Mouse (Mus musculus): ENCODE results near the gene Mfn1. TPM values are rescaled to one million over a fixed set of nuclear protein-coding genes. Genes with fewer than 3 reads are reported as not detected.

Gene Mfn1
- polyA plus RNA-seq (2012; rRNA removed) = 14.6 and 20.9 TPM in 2 replicates

- Histone ChIP-seq H3K36me3 (ENCODE audit: control insufficient read depth, insufficient read depth, low read length) (no peaks in the 10 kb centered on the region; the same call in 1 of the 2 replicates), H3K27ac (ENCODE audit: control insufficient read depth, insufficient read depth, low read depth, low read length) (peak within 1 kb of the TSS; percentile 97), H3K4me3 (ENCODE audit: control insufficient read depth, low read depth, low read length) (peak within 1 kb of the TSS; percentile 99), H3K27me3 (ENCODE audit: control insufficient read depth, insufficient read depth, low read length) (no peaks in the 10 kb centered on the region), H3K4me1 (ENCODE audit: control insufficient read depth, insufficient read depth, low read length) (no peaks in the 10 kb centered on the region)
- TF ChIP-seq POLR2A (IDR thresholded peaks at IDR 0.05; ENCODE audit: control insufficient read depth, low read depth, low read length) = peak; percentile 91
- no peak for TF ChIP-seq CTCF (IDR thresholded peaks at IDR 0.05; ENCODE audit: control insufficient read depth, insufficient read depth, insufficient replicate concordance, low read depth, low read length)
These were observed at the start of gene Mfn1 for GRCm38 (mm10) chr3:32529303-32529898. TSS of gene Mfn1 (plus strand) at chr3:32529465.

GRCm38 (mm10) chr3:32479961-32480360, 49.3 kb upstream of the Mfn1 start:
- H3K4me1 ChIP-seq (ENCODE audit: control insufficient read depth, insufficient read depth, low read length) = no peaks in the 10 kb centered on the region
- no peak for TF ChIP-seq CTCF (IDR thresholded peaks at IDR 0.05; ENCODE audit: control insufficient read depth, insufficient read depth, insufficient replicate concordance, low read depth, low read length)
- TF ChIP-seq POLR2A (IDR thresholded peaks at IDR 0.05; ENCODE audit: control insufficient read depth, low read depth, low read length) = no peak
- H3K36me3 ChIP-seq (ENCODE audit: control insufficient read depth, insufficient read depth, low read length) = no peaks in the 10 kb centered on the region
- no peaks in the 10 kb centered on the region for H3K27me3 ChIP-seq (ENCODE audit: control insufficient read depth, insufficient read depth, low read length)
- H3K27ac ChIP-seq (ENCODE audit: control insufficient read depth, insufficient read depth, low read depth, low read length) = no peak overlapping the region
- no peak overlapping the region for H3K4me3 ChIP-seq (ENCODE audit: control insufficient read depth, low read depth, low read length)

GRCm38 (mm10) chr3:32483035-32483434, 46.2 kb upstream of the Mfn1 start:
- Histone ChIP-seq H3K4me3 (ENCODE audit: control insufficient read depth, low read depth, low read length) (no peak overlapping the region), H3K36me3 (ENCODE audit: control insufficient read depth, insufficient read depth, low read length) (no peaks in the 10 kb centered on the region), H3K4me1 (ENCODE audit: control insufficient read depth, insufficient read depth, low read length) (no peaks in the 10 kb centered on the region), H3K27ac (ENCODE audit: control insufficient read depth, insufficient read depth, low read depth, low read length) (no peak overlapping the region), H3K27me3 (ENCODE audit: control insufficient read depth, insufficient read depth, low read length) (no peaks in the 10 kb centered on the region)
- TF ChIP-seq CTCF (IDR thresholded peaks at IDR 0.05; ENCODE audit: control insufficient read depth, insufficient read depth, insufficient replicate concordance, low read depth, low read length) (no peak), POLR2A (IDR thresholded peaks at IDR 0.05; ENCODE audit: control insufficient read depth, low read depth, low read length) (no peak)

- H3K36me3 ChIP-seq (ENCODE audit: control insufficient read depth, insufficient read depth, low read length) = no peaks in the 10 kb centered on the region
- H3K4me3 ChIP-seq (ENCODE audit: control insufficient read depth, low read depth, low read length) = no peak overlapping the region
- no peaks in the 10 kb centered on the region for H3K27me3 ChIP-seq (ENCODE audit: control insufficient read depth, insufficient read depth, low read length)
- no peak overlapping the region for H3K27ac ChIP-seq (ENCODE audit: control insufficient read depth, insufficient read depth, low read depth, low read length)
- no peak for TF ChIP-seq CTCF (IDR thresholded peaks at IDR 0.05; ENCODE audit: control insufficient read depth, insufficient read depth, insufficient replicate concordance, low read depth, low read length)
- H3K4me1 ChIP-seq (ENCODE audit: control insufficient read depth, insufficient read depth, low read length) = no peaks in the 10 kb centered on the region
These were observed 42.7 kb upstream of the Mfn1 start for GRCm38 (mm10) chr3:32486543-32486942.

- Histone ChIP-seq H3K4me3 (ENCODE audit: control insufficient read depth, low read depth, low read length) (no peak overlapping the region), H3K27ac (ENCODE audit: control insufficient read depth, insufficient read depth, low read depth, low read length) (no peak overlapping the region), H3K36me3 (ENCODE audit: control insufficient read depth, insufficient read depth, low read length) (no peaks in the 10 kb centered on the region), H3K27me3 (ENCODE audit: control insufficient read depth, insufficient read depth, low read length) (no peaks in the 10 kb centered on the region), H3K4me1 (ENCODE audit: control insufficient read depth, insufficient read depth, low read length) (peaks cover 2% of the 10 kb centered on the region)
- no peak for TF ChIP-seq POLR2A (IDR thresholded peaks at IDR 0.05; ENCODE audit: control insufficient read depth, low read depth, low read length)
- no peak for TF ChIP-seq CTCF (IDR thresholded peaks at IDR 0.05; ENCODE audit: control insufficient read depth, insufficient read depth, insufficient replicate concordance, low read depth, low read length)
These were observed 41.1 kb upstream of the Mfn1 start for GRCm38 (mm10) chr3:32488172-32488571.

GRCm38 (mm10) chr3:32490076-32490927, 39.0 kb upstream of the Mfn1 start:
- TF ChIP-seq POLR2A (IDR thresholded peaks at IDR 0.05; ENCODE audit: control insufficient read depth, low read depth, low read length) (no peak), CTCF (IDR thresholded peaks at IDR 0.05; ENCODE audit: control insufficient read depth, insufficient read depth, insufficient replicate concordance, low read depth, low read length) (no peak)
- H3K4me3 ChIP-seq (ENCODE audit: control insufficient read depth, low read depth, low read length) = no peak overlapping the region; the same call in 1 of the 2 replicates
- no peaks in the 10 kb centered on the region for H3K36me3 ChIP-seq (ENCODE audit: control insufficient read depth, insufficient read depth, low read length)
- H3K4me1 ChIP-seq (ENCODE audit: control insufficient read depth, insufficient read depth, low read length) = peaks cover 2% of the 10 kb centered on the region
- peak overlapping the region; percentile 68 for H3K27ac ChIP-seq (ENCODE audit: control insufficient read depth, insufficient read depth, low read depth, low read length)
- H3K27me3 ChIP-seq (ENCODE audit: control insufficient read depth, insufficient read depth, low read length) = no peaks in the 10 kb centered on the region

- peaks cover 2% of the 10 kb centered on the region for H3K4me1 ChIP-seq (ENCODE audit: control insufficient read depth, insufficient read depth, low read length)
- no peaks in the 10 kb centered on the region for H3K36me3 ChIP-seq (ENCODE audit: control insufficient read depth, insufficient read depth, low read length)
- H3K4me3 ChIP-seq (ENCODE audit: control insufficient read depth, low read depth, low read length) = no peak overlapping the region
- no peaks in the 10 kb centered on the region for H3K27me3 ChIP-seq (ENCODE audit: control insufficient read depth, insufficient read depth, low read length)
- H3K27ac ChIP-seq (ENCODE audit: control insufficient read depth, insufficient read depth, low read depth, low read length) = no peak overlapping the region
- no peak for TF ChIP-seq POLR2A (IDR thresholded peaks at IDR 0.05; ENCODE audit: control insufficient read depth, low read depth, low read length)
- TF ChIP-seq CTCF (IDR thresholded peaks at IDR 0.05; ENCODE audit: control insufficient read depth, insufficient read depth, insufficient replicate concordance, low read depth, low read length) = no peak
These were observed 38.3 kb upstream of the Mfn1 start for GRCm38 (mm10) chr3:32490928-32491315.
